Mouse (Mus musculus) inflammation-experienced regulatory T-cells, adult 6 months (primary cell): ENCODE measurements around the gene Akap11. TPM values are rescaled to one million over a fixed set of nuclear protein-coding genes. Genes with fewer than 3 reads are reported as not detected.
"Not testable (repeated sequence)": the region's sequence is repeated elsewhere in the genome, so short reads cannot be mapped to it uniquely, and the experiment has no call there.

Experiments
- ATAC-seq: one replicate; pipeline ENCODE4 v1.8.0; 2017
- polyA plus RNA-seq, 3 experiments: library from polyadenylated mRNA; unstranded; fragments of 100-300 nt; shearing (Covaris generic); gene quantifications; one replicate each; pipeline ENCODE4 v1.2.1; 2017

The Akap11 gene
- 10 to 100 TPM in 2 of 3 experiments, 1 to 10 TPM in 1; 7.0 to 12.2 (median 10.4) TPM for polyA plus RNA-seq

DNA sequence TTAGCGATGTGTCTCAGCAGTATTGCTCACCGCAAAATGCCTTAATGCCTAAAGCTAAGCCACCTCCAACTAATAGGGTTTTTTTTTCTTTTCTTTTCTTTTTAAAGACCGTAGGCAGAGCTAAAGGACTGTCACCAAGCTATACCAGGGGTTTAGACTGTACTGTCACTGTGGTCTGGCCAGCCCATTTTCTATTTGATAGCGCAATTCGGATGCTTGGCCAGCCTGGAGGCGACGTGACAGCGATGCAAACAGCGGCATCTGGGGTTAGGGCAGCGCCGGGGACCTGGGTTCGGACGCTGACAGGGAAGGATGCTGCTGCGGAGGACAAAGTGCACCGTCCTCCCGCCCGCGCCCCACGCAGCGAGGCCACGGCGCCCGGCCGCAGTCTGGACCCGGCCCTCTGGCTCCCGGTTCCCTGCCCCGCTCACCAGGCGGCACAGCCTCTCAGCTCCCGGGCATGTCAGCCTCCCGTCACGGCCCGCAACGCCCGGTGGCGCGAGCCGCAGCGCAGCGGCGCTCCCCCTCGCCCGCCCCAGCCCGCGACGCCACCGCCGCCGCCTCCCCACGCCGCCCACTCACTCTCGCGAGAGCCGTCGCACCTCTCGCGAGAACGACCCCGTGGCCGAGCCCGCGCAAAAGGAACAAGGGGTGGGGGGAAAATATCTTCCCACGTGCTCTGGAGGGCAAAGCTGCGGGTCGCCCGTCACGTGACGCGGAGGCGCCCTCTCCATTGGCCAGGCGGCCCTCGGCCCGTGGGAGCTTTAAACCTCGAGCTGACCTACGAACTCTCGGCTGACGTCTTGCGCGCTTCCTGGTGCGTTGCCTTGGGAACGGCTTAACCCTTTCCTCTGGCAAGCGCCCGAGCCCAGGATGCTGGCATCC, at the start of gene Akap11:
Akap11 (minus strand) TSS at position 528 of the 885 bp plus-strand sequence.
- ATAC-seq = peak; percentile 91

DNA sequence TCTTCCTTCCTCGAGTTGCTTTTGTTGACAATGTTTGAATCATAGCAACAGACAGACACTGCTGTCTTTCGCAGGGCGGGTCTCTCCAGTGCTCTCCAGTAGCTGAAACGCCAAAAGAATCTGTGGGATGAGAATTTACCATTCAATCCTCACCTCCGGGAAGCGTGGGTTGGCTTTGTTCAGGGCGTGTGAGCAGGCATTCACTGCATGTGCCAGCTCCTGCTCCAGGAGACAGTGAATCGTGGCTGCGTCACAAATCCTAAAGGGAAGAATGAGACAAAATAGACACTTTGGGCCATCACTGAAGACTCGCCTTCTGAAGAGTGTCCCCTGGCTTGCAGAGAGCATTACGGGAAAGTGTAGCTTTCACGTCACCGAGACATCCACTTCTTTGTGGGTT, 47.6 kb upstream of the Akap11 start:
- no peak for ATAC-seq

DNA sequence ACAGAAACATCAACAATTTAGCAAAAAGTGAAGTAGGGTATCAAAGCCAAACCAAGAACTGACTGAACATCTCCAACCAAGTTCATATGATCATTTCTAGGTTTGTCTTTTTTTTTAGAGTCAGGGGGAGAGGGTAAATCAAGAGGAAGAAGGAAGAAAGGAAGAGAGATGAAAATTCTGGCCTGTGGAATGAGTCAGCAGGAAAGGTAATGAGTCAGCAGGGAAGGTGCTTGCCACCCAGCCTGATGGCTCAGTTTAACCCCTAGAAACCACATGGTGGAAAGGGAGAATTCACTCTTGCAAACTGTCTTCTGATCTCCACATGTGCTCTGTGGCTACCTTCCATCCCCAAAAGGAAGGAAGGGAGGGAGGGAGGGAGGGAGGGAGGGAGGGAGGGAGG, 46.6 kb upstream of the Akap11 start:
- ATAC-seq = no peak

DNA sequence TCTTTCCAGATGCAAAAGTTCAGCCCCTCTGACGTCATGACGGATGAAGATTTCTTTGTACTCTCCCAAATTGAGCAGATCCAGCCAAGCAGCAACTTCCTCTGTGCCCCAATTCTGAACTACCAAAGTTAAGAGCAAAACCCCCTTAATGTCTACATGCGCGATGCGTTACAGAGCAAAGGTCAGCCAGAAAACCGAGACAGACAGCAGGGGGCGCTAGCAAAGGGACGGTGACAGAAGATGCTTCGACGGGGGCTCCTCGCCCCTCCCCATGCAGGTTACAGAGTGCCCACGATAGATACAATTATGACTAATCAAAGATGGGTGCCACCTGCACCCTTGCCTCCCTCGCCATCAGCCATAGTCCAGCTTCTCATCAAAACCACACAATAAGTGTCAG, 39.3 kb upstream of the Akap11 start:
- ATAC-seq = no peak

DNA sequence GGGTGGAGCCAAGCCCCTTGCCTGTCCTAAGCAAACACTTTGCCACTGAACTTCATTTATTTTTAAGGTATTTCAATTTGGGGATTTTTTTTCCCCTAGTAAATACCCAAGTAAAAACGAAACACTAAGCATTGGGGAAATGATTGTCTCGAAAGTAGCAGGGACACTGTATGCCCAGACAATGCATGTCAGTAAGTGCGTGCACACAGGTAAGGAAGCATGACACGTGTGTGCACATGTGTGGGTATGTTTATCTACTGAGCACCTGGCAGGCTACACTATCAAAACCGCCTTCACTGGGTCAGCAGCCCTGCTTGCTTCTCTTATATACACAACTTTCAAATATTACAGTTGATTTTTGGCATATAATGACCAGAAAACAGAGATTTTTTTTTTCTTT, 31.8 kb upstream of the Akap11 start:
- ATAC-seq = no peak

DNA sequence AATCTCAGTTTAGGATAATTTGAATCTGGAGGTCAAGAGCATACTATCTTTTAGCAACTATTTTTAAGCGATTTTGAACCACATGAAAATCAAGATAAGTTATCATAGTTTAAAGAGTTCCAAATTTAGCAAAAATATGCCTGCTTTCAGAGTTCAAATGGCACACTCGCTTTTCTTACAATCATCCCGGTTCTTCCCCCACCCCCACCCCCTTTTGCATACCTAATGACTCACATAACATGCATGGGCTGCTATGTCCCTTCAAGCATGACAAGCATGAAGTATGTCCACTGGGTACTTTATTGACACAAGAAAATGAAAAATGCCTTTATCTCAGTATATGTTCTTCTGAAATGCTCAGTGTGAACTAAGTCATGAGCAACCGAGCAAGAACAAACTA, 29.8 kb upstream of the Akap11 start:
- no peak for ATAC-seq

DNA sequence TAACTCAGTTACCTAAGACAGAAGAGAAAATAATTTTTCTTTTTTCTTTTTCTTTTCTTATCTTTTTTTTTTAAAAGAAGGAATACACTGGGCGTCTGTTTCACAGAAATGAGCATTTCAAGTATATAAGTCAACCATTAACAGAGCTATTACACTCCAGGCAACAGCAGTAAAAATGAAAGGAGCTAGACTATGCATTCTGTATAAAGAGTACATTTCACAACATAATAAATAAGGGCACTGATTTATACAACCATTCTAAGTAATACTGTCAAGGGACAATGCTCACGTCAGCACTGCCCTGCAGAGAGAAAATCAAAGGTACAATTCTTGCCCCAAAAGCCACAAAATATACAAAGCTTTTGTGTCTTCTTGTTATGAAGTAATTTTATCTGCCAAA, 27.7 kb upstream of the Akap11 start:
- no peak for ATAC-seq

DNA sequence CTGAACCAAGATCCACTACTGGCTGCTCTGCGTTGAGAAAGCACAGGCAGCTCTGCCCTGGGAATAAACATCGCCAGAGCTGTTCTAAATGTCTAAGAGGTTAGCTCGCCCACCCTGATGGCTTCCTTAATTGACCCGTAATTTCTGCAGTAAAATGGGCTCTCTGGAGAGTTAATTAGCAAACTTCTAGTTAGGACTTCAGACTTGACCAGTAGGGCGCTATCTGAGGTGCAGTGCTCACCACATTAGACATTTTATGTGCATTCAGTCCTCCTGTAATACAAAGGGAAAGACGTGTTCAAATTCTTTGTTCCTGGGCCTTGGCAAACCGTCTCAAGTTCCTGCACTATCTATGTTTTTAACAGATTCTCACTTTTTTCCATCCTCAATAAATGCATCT, 26.6 kb upstream of the Akap11 start:
- no peak for ATAC-seq

DNA sequence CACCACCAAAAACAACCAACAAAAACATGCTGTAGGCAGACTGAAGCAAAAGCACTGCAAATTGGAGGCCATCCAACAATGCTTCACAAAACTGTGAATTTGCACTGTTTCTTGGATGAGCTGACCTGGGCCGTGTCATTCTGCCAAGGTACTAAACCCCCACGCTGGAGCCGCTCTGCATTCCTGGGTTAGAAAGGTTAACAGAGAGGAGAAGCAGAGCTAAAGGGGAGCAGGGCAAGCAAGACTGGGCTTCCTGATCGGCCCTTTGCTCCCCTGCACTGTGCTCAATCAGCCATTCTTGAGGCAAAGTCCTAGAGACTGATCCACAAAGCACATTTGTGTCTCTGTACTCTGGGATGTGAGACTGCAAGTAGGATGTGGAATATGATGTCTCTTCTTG, 25.5 kb upstream of the Akap11 start:
- ATAC-seq = no peak

DNA sequence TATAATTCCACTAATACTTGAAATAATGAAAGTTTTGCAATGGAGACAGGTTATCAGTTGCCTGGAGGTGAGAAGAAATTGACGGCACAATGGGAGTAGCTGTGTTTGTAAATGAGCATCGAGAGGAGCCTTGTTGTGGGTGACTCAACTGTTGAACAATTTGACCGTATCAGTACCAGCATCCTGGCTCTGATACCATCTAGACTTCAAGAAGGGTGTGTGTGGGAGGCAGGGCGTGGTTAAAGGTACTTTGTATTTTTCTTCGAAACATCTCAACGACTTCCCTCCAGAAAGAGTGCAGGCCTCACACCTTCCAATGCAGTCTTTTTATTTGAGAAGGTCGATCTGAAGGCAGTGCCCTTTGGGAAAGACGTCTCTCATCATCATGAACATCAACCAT, 22.4 kb upstream of the Akap11 start:
- peak; percentile 96 for ATAC-seq

DNA sequence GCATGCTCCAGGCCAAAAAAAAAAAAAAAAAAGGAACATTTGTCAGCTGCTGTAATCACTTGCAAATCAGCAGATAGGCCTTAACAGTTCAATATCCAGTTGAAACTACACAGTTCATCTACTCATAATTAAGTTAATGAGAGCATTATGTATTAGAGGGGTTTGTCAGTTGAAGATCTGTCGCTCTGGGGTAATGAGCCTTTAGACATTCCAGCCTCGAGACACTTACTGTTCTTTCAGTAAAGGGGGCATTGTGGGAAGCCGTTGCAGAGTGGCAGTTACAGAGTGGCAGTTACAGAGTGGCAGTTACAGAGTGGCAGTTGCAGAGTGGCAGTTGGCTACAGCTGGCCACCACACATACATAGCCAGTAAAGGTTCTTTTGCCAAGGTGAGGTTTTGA, 18.2 kb upstream of the Akap11 start:
- not testable (repeated sequence) for ATAC-seq

DNA sequence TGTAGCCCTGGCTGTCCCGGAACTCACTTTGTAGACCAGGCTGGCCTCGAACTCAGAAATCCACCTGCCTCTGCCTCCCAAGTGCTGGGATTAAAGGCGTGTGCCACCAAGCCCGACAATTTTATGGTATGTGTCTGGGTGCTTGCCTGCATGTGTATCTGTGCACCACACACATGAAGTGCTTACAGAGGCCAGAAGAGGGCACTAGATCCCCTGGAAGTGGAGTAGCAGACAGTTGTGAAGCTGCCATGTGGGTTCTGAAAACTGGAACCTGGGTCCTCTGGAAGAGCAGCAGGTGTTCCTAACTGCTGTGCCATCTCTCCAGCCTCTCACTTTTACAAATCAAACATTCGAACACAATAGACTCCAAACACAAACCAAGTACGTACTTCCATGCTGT, 17.1 kb upstream of the Akap11 start:
- ATAC-seq = no peak

DNA sequence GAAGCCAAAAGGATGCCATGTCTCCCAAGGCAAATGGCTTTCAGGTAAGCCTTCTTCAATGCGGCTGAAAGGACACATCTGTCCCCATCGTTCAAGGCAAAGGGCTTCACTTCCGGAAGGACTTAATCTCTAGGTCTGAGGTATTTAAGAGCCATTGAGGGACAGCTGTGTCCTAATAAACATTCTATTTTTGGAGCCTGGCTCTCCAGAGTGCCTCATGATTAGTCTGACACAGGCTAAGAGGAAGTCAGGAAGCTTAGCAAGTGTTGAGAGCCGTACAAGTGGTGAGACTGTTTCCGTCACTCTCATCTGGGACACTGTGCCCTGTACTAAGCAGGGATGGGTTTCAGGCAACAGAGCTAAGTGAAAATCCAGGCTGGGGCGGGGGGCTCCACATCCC, 12.2 kb upstream of the Akap11 start:
- ATAC-seq = no peak

DNA sequence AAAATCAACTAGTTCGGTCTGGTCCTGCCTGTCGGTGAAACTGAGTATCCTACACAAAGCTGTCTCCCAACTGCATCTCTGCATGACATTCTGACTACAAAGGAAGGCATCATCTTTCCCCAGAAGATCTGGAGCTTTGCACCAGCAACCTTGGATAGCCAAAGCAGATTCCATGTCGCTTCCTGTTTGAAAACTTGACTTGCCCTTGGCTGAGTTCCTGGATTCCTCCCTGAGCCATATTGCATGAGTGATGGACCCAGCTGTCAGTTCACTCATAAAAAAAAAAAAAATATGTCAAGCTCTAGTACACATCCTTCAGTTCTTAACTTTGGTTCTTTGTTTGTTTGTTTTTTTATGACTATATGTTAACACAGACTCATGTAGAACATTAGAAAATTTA, 4.7 kb upstream of the Akap11 start:
- ATAC-seq = no peak

DNA sequence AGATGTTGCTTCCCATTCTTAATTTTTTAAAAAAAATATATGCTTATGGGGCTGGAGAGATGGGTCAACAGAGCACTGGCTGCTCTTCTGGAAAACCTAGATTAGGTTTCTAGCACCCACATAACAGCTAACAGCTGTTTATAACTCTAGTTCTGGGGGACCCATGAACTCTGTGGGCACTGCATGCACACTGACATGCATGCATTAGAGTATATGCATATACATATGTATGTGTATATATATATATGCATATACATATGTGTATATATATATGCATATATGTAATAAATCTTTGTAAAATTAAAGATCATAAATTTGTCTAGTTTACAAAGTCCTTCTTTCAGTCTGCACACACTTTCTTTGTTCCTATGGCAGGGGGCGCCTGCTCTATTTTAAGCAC, 3.2 kb upstream of the Akap11 start:
- no peak for ATAC-seq

DNA sequence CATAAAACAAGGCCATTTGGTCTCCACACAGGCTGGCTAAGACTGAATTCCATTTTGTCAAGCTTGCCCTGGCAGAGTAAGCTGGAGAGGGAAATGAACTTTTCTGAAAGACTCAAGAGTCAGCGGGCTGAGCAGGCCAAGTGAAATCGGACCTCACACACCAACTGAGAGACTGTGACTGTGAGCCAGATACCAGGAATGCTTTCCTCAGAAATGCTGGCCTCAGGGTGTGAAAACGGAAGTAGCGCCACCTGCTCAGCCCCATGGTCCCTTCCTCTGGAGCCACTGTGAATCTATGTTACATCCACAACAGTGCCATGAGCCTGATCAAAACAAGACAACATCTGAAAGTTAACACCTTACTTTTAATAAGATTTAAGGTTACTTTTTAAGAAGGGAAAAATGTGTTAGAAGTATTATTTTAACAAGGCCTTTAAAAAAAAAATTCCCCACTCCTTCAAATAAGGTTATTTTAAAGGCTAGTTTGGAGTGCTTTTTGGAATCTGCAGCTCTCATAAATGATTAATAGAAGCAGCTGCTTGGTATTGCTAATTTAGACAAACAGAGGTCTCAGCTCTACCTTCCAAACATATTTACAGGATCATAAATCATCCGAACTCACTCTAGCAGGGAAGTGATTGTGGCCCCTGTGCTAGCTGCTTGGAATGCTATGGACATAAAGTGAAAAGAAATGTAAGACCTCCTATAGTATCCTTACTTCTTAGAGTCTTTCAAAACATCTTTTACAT, 2.1 kb upstream of the Akap11 start:
- ATAC-seq = no peak

DNA sequence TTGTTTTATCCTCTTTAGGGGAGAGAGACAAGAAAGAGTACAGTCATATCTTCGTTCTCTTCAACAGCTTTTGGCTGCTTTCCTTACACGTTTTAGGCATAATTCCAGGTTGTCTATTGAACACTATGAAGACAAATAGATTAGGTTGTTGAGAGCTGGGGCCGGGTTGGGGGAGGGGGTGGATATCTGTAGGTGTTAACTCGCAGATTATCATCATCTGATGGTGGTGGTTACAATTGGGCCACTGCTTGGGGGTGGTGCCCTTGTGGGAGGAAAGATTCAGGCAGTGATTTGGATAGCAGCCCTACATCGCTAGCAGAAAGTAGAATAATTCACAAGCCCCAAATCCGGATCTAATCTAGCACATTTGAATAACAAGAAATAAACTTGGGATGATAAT, 943 bp upstream of the Akap11 start:
- ATAC-seq = no peak

DNA sequence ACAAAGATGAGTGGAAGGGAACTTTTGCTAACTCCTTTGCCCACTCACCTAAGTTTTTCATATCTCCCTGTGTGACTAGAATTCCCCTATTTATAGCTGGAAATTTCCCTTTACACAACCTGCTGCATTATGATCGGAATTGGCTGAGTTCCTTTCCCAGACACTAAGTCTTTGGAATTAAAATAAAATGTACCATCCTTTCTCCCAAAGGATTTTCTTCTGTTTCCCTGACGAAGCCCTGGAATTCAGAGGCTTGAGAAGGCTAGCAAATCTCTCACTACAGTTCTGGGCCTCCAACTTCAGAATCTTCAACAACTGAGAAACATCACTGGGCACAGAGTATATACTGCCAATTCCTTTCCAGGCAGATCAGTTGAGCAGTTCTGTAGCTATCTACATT, 1.2 kb downstream of the Akap11 start:
- no peak for ATAC-seq

DNA sequence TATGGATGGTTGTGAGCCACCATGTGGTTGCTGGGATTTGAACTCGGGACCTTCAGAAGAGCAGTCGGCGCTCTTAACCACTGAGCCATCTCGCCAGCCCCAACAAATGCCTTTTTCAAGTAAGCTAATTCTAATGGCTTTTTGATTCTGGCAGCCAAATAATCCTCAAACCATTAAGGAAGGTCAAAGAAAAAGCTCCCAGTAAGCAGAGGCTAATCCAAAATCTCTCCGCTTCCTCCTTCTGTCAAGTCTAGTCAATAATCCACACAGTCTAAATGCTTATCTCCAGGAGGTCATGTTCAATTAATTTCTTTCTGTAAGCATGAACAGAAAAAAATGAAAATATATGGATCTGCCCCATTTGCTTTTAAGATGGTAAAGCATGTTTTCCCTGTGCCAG, 2.0 kb downstream of the Akap11 start:
- ATAC-seq = no peak

DNA sequence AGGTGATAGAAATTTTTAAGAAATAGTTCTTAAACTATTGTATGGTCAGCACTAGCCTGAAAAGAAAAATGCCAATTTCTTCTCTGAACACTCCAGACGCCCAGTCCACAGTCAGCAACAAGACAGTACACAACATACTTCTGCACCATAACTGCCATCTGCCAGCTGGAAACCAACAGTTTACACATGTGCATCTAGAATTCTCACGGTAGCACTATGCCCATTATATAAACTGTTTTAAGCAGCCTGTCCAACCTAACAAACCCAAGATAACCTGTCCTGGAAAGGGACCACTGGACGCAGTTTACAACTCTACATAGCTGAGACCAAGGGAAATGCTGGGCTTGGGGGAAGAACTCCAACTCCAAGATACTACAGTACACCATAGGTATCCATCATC, 2.9 kb downstream of the Akap11 start:
- ATAC-seq = no peak

DNA sequence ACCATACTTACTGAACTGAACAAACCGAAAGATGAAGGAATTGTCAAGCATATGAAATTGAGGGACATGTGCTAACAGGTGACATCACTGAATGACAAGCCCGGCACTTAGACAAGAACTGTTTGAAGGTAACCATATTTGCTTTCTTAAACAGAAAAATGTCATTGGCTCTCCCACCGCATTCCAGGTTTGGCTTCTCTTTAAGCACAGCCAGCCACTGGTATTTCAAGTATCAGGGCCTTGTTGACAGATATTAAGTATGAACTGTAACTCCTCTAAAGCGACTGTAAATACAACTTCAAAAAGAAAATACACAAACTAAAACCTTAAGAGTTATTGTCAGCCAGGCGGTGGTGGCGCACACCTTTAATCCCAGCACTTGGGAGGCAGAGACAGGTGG, 4.3 kb downstream of the Akap11 start:
- ATAC-seq = no peak

DNA sequence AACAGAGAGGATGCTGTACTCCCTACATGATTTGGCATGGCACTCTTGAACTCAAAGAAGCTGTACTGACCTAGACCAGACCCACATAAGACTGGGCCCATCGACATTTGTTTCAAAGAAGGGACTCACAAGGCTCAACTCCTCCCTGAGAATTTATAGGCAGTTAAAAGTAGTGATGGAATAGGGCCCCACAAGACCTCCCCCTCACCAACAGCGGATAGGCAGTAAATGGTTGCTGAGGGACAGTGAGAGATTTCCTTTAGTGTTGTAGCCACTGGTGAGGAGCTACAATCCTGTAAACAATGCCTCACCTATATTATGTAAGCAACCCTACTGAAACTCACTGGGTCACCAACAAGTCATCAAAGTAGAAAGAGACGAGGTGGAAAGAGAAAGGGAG, 6.4 kb downstream of the Akap11 start:
- ATAC-seq = no peak

DNA sequence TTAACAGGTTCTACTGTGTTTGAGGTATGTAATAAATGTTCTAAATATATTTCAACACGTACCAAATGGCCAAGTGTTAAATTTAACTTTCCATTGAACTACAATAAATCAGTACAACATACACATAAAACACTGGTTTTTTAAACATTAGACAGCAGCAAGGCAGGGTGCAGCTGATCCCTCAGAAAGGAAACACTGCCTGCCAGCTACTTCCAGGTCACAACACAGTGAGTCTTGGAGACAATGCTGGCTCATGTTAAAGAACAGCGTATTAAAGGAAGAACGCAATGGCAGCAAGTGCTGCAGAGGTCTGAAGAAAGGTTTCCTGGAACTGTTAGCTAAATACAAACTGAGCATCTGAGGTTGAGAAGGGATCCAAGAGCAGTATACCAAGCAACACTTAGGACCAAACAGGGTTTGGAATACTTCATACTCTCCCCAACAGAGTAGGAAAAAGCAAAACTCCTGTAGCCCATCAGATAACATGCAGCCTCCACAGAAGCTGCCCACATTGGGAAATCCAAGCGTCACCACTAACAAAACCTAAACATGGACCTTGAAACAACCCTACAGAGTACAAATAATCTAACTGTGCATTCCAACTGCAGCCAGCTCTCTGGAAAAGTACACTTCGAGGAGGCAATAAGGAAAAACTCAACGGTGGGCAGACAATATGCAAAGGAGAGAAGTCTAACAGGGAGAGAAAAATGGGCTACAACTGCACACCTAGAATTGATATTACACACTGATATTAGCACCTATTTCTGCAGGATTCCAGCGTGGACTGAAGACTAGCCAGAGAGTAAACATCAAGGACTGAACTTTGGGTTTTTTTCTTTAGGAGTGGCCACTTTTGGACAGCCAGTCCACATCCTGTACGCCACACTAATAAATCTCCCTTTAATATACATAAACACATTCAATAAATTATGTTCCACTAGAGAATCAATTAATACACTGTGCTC, 7.9 kb downstream of the Akap11 start:
- ATAC-seq = no peak
